Mouse (Mus musculus) stomach, embryonic 14.5 days (tissue): Measurements from ENCODE around the gene Pigk. TPM values are rescaled to one million over a fixed set of nuclear protein-coding genes. Genes with fewer than 3 reads are reported as not detected.

Experiments
- ATAC-seq: fragments of 200-750 bp; cut with Nextera tagmentation; 2 replicates; pipeline ENCODE4 v1.8.0; 2017; ENCODE audit warnings: low read depth, moderate TSS enrichment; ENCODE audit not compliant: insufficient number of reproducible peaks, insufficient read depth, low FRiP score
- H3K27ac ChIP-seq: fragments of 300-500 bp; sonication (generic); 2 replicates; pipeline ENCODE4 v1.5.1; 2014; ENCODE audit warnings: mild to moderate bottlenecking, low read length, moderate library complexity, mixed read lengths
- H3K27me3 ChIP-seq: fragments of 300-500 bp; sonication (generic); 2 replicates; pipeline ENCODE4 v1.6.1; 2014; ENCODE audit warnings: low read length, control low read depth, mixed read lengths; ENCODE audit not compliant: control insufficient read depth, insufficient read depth
- H3K36me3 ChIP-seq: fragments of 300-500 bp; sonication (generic); 2 replicates; pipeline ENCODE4 v1.6.1; 2014; ENCODE audit warnings: mild to moderate bottlenecking, control low read depth, low read length, moderate library complexity, mixed read lengths; ENCODE audit not compliant: control insufficient read depth, insufficient read depth
- H3K4me1 ChIP-seq: fragments of 300-500 bp; sonication (generic); 2 replicates; pipeline ENCODE4 v1.6.1; 2014; ENCODE audit warnings: low read length, control low read depth, mixed read lengths; ENCODE audit not compliant: control insufficient read depth, insufficient read depth
- H3K4me2 ChIP-seq: fragments of 300-500 bp; sonication (generic); replicated peaks from 2 replicates; pipeline ENCODE4 v1.6.1; 2014; ENCODE audit warnings: low read depth, low read length, control low read depth
- H3K4me3 ChIP-seq: fragments of 300-500 bp; sonication (generic); 2 replicates; pipeline ENCODE4 v1.5.1; 2014; ENCODE audit warnings: low read depth, low read length, control low read depth
- H3K9ac ChIP-seq: fragments of 300-500 bp; sonication (generic); replicated peaks from 2 replicates; pipeline ENCODE4 v1.6.1; 2014; ENCODE audit warnings: low read depth, mild to moderate bottlenecking, control low read depth, low read length, moderate library complexity, mixed read lengths
- H3K9me3 ChIP-seq: fragments of 300-500 bp; sonication (generic); 2 replicates; pipeline ENCODE4 v1.6.1; 2016; ENCODE audit warnings: low read depth, low read length, control low read depth; ENCODE audit not compliant: control insufficient read depth
- WGBS: fragments of 180-500 bp; shearing (Covaris S2); extraction: QIAGEN DNeasy Blood & Tissue Kit; methylation state at CpG from one replicate; pipeline ENCODE4 v1.1.7; 2014; 5-methylcytosine and 5-hydroxymethylcytosine counted together
- polyA plus RNA-seq: library from polyadenylated mRNA; unstranded; fragments of >200 nt; fragmentation: Nextera tagmentation; extraction: Ambion mirVana; gene quantifications from 2 replicates; pipeline ENCODE4 v1.2.1, GENCODE M21; 2014

Pigk gene
- 51.4 and 55.2 TPM in 2 replicates for polyA plus RNA-seq

- H3K4me1 ChIP-seq, result no peaks in the 10 kb centered on the region
- no peak within 1 kb of the TSS for H3K27ac ChIP-seq
- H3K27me3 ChIP-seq, result no peaks in the 10 kb centered on the region
- H3K36me3 ChIP-seq, result no peaks in the 10 kb centered on the region
- under 1% methylated on average over 48 of the region's 48 CpGs for WGBS
- peak; percentile 84 for ATAC-seq
- H3K4me2 ChIP-seq, result peak within 1 kb of the TSS; percentile 84
- no peaks in the 10 kb centered on the region for H3K9me3 ChIP-seq
- H3K9ac ChIP-seq, result peak within 1 kb of the TSS; percentile 41
- peak within 1 kb of the TSS; percentile 96 for H3K4me3 ChIP-seq
Measured at GRCm38 (mm10) chr3:152713991-152714902, at the start of gene Pigk. Gene Pigk (plus strand): TSS chr3:152714100.

- H3K27me3 ChIP-seq, result peaks cover 7% of the 10 kb centered on the region; the same call in 1 of the 2 replicates
- peaks cover 3% of the 10 kb centered on the region; the same call in 1 of the 2 replicates for H3K4me1 ChIP-seq
- 0 out of 2 replicates have a peak overlapping the region, but pooled peaks have one; percentile 7 for H3K9ac ChIP-seq
- H3K4me2 ChIP-seq, result peak overlapping the region; percentile 84
- H3K9me3 ChIP-seq, result no peaks in the 10 kb centered on the region
- no peaks in the 10 kb centered on the region for H3K36me3 ChIP-seq
- H3K27ac ChIP-seq, result no peak overlapping the region
- no peak; the same call in 1 of the 2 replicates for ATAC-seq
- H3K4me3 ChIP-seq, result peak overlapping the region; percentile 45
- 2% methylated on average over 16 of the region's 16 CpGs for WGBS
Measured at GRCm38 (mm10) chr3:152666991-152667355, 46.9 kb upstream of the Pigk start.

- whole genome bisulfite sequencing, result under 1% methylated on average over 58 of the region's 82 CpGs
- Histone ChIP-seq H3K9ac (peak overlapping the region; percentile 7; the same call in 1 of the 2 replicates), H3K36me3 (no peaks in the 10 kb centered on the region), H3K27ac (no peak overlapping the region), H3K27me3 (peaks cover 7% of the 10 kb centered on the region; the same call in 1 of the 2 replicates), H3K4me1 (peaks cover 3% of the 10 kb centered on the region; the same call in 1 of the 2 replicates), H3K9me3 (no peaks in the 10 kb centered on the region), H3K4me2 (peak overlapping the region; percentile 84), H3K4me3 (peak overlapping the region; percentile 45)
- ATAC-seq, result peak; percentile 59; the same call in 1 of the 2 replicates
Measured at GRCm38 (mm10) chr3:152667356-152668211, 46.3 kb upstream of the Pigk start.

- H3K27ac ChIP-seq, result no peak within 1 kb of the TSS
- peak within 1 kb of the TSS; percentile 84 for H3K4me2 ChIP-seq
- peak within 1 kb of the TSS; percentile 7; the same call in 1 of the 2 replicates for H3K9ac ChIP-seq
- H3K4me1 ChIP-seq, result peaks cover 3% of the 10 kb centered on the region; the same call in 1 of the 2 replicates
- no peaks in the 10 kb centered on the region for H3K36me3 ChIP-seq
- ATAC-seq, result no peak
- WGBS, result under 1% methylated on average over 5 of the region's 5 CpGs
- H3K27me3 ChIP-seq, result peaks cover 7% of the 10 kb centered on the region; the same call in 1 of the 2 replicates
- H3K4me3 ChIP-seq, result peak within 1 kb of the TSS; percentile 45
- H3K9me3 ChIP-seq, result no peaks in the 10 kb centered on the region
Measured at GRCm38 (mm10) chr3:152668239-152668638, 45.7 kb upstream of the Pigk start, which contains the start of gene Ak5. Gene Ak5 (minus strand): TSS chr3:152668360.

- ATAC-seq, result no peak
- no peaks in the 10 kb centered on the region for H3K36me3 ChIP-seq
- peaks cover 3% of the 10 kb centered on the region; the same call in 1 of the 2 replicates for H3K4me1 ChIP-seq
- no peak overlapping the region for H3K27ac ChIP-seq
- no peak overlapping the region for H3K9ac ChIP-seq
- no peak overlapping the region for H3K4me3 ChIP-seq
- H3K9me3 ChIP-seq, result no peaks in the 10 kb centered on the region
- H3K27me3 ChIP-seq, result peaks cover 7% of the 10 kb centered on the region; the same call in 1 of the 2 replicates
- no peak overlapping the region for H3K4me2 ChIP-seq
- 73% methylated on average over 2 of the region's 2 CpGs for WGBS
Measured at GRCm38 (mm10) chr3:152668793-152669192, 45.1 kb upstream of the Pigk start.

- H3K4me3 ChIP-seq, result no peak overlapping the region
- peaks cover 7% of the 10 kb centered on the region; the same call in 1 of the 2 replicates for H3K27me3 ChIP-seq
- no peak overlapping the region for H3K27ac ChIP-seq
- no peak for ATAC-seq
- H3K4me2 ChIP-seq, result no peak overlapping the region
- no peak overlapping the region for H3K9ac ChIP-seq
- H3K9me3 ChIP-seq, result no peaks in the 10 kb centered on the region
- H3K36me3 ChIP-seq, result no peaks in the 10 kb centered on the region
- 57% methylated on average over 3 of the region's 3 CpGs for WGBS
- peaks cover 3% of the 10 kb centered on the region; the same call in 1 of the 2 replicates for H3K4me1 ChIP-seq
Measured at GRCm38 (mm10) chr3:152669783-152670182, 44.1 kb upstream of the Pigk start.

- Histone ChIP-seq H3K4me2 (no peak overlapping the region), H3K36me3 (no peaks in the 10 kb centered on the region), H3K27ac (no peak overlapping the region), H3K27me3 (no peaks in the 10 kb centered on the region), H3K9me3 (no peaks in the 10 kb centered on the region), H3K9ac (no peak overlapping the region), H3K4me1 (no peaks in the 10 kb centered on the region), H3K4me3 (no peak overlapping the region)
- no peak for ATAC-seq
- WGBS, result 68% methylated on average over 6 of the region's 6 CpGs
Measured at GRCm38 (mm10) chr3:152674663-152675062, 39.2 kb upstream of the Pigk start.

- WGBS, result 51% methylated on average over 5 of the region's 5 CpGs
- Histone ChIP-seq H3K9me3 (no peaks in the 10 kb centered on the region), H3K4me1 (no peaks in the 10 kb centered on the region), H3K36me3 (no peaks in the 10 kb centered on the region), H3K4me3 (no peak overlapping the region), H3K27me3 (no peaks in the 10 kb centered on the region), H3K27ac (no peak overlapping the region), H3K9ac (no peak overlapping the region), H3K4me2 (no peak overlapping the region)
- ATAC-seq, result no peak
Measured at GRCm38 (mm10) chr3:152688532-152688931, 25.4 kb upstream of the Pigk start.
